Mouse (Mus musculus) myocyte (in vitro differentiated cells): ENCODE data around the gene Cep57l1.

Source experiments
- CEBPB ChIP-seq: IDR thresholded peaks from 2 replicates; pipeline ENCODE4 v1.6.1; 2011; ENCODE audit warnings: mild to moderate bottlenecking, moderate library complexity; ENCODE audit not compliant: poor library complexity, insufficient read depth, severe bottlenecking
- E2F4 ChIP-seq: IDR thresholded peaks from one replicate; pipeline ENCODE4 v1.6.1; 2011; ENCODE audit warnings: mild to moderate bottlenecking, control low read depth, moderate library complexity; ENCODE audit not compliant: insufficient read depth
- MAX ChIP-seq: IDR thresholded peaks from one replicate; pipeline ENCODE4 v1.6.1; 2011; ENCODE audit warnings: low read depth, mild to moderate bottlenecking, control low read depth
- MYOD1 ChIP-seq, 3 experiments: IDR thresholded peaks; one replicate each; pipeline ENCODE4 v1.6.1; 2011; ENCODE audit warnings: control low read depth in 2 of 3, low read depth in 2 of 3, mild to moderate bottlenecking in 2 of 3, moderate library complexity in 1 of 3; ENCODE audit not compliant: insufficient read length in 2 of 3, control insufficient read depth in 1 of 3
- MYOG ChIP-seq, 3 experiments: IDR thresholded peaks; one replicate each; pipeline ENCODE4 v1.6.1; 2011; ENCODE audit warnings: control low read depth in 2 of 3, low read depth in 2 of 3, mild to moderate bottlenecking in 2 of 3; ENCODE audit not compliant: insufficient read length in 2 of 3, control insufficient read depth in 1 of 3, insufficient read depth in 1 of 3
- POLR2A ChIP-seq: IDR thresholded peaks from one replicate; pipeline ENCODE4 v1.6.1; 2011; ENCODE audit warnings: low read depth, mild to moderate bottlenecking, control low read depth, moderate library complexity; ENCODE audit not compliant: insufficient read length
- POLR2AphosphoS2 ChIP-seq: IDR thresholded peaks from one replicate; pipeline ENCODE4 v1.6.1; 2011; ENCODE audit warnings: low read depth, control low read depth; ENCODE audit not compliant: insufficient read length
- REST ChIP-seq: IDR thresholded peaks from one replicate; pipeline ENCODE4 v1.6.1; 2011; ENCODE audit warnings: mild to moderate bottlenecking, control low read depth, moderate library complexity; ENCODE audit not compliant: insufficient read depth, insufficient read length
- TCF12 ChIP-seq: IDR thresholded peaks from one replicate; pipeline ENCODE4 v1.6.1; 2011; ENCODE audit warnings: mild to moderate bottlenecking, control low read depth; ENCODE audit not compliant: poor library complexity, insufficient read depth, severe bottlenecking
- TCF3 ChIP-seq: IDR thresholded peaks from one replicate; pipeline ENCODE4 v1.6.1; 2011; ENCODE audit warnings: low read depth, control low read depth; ENCODE audit not compliant: insufficient read length
- USF1 ChIP-seq: IDR thresholded peaks from one replicate; pipeline ENCODE4 v1.6.1; 2011; ENCODE audit warnings: low read depth, mild to moderate bottlenecking, control low read depth, moderate library complexity

DNA sequence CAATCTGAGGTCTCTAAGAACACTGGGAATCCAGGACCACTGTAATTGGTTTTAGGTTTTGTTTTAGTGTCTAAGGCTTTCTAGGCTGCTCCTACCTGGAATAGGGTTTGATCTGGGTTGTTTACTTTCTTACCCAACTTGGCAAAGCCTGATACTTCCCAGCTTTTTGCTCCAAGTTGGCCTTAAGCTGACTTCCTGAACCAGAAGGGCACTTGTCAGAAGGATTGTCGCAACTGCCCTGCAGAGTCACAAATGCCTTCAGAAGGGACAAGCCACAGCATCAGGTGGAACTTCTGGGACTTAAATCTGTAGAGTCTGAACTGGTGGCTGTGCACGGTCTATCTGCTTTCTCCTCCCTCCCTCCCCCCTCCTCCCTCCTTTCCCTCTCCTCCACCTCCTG is 69.5 kb downstream of the Cep57l1 start:
- TF ChIP-seq CEBPB (no peak), POLR2A (no peak), E2F4 (no peak), TCF12 (no peak), TCF3 (no peak), MAX (no peak), REST (no peak), USF1 (no peak), MYOG (IDR thresholded peaks at IDR 0.05; ENCODE audit: control insufficient read depth in 1 of 3, insufficient read depth in 1 of 3, insufficient read length in 2 of 3, low read depth in 2 of 3) (no peak), MYOD1 (IDR thresholded peaks at IDR 0.05; ENCODE audit: control insufficient read depth in 1 of 3, insufficient read length in 2 of 3, low read depth in 2 of 3) (no peak), POLR2AphosphoS2 (no peak)
